Mouse (Mus musculus) erythroid progenitor cell, adult 5-6 weeks (primary cell): ENCODE results near the gene Gm9918. TPM values are rescaled to one million over a fixed set of nuclear protein-coding genes. Genes with fewer than 3 reads are reported as not detected.

Source experiments
- ATAC-seq: replicated peaks from 2 replicates; pipeline ENCODE4 v1.8.0; 2016; ENCODE audit warnings: moderate number of reproducible peaks, mild to moderate bottlenecking, moderate TSS enrichment, inconsistent platforms; ENCODE audit not compliant: poor library complexity, low FRiP score, severe bottlenecking
- total RNA-seq, 2 experiments: library from RNA; stranded (forward) in 1 of 2; stranded (reverse) in 1 of 2; fragments of 150-400 nt in 1 of 2; fragments of 186-747, 209-891 nt in 1 of 2; gene quantifications; 2 replicates each; pipeline versions ENCODE4 v1.2.3 to v1.2.4; 2015 to 2017; ENCODE audit warnings: low replicate concordance in 2 of 2

Gm9918 gene
- total RNA-seq, 2 experiments from 2014 or later: not detected

DNA sequence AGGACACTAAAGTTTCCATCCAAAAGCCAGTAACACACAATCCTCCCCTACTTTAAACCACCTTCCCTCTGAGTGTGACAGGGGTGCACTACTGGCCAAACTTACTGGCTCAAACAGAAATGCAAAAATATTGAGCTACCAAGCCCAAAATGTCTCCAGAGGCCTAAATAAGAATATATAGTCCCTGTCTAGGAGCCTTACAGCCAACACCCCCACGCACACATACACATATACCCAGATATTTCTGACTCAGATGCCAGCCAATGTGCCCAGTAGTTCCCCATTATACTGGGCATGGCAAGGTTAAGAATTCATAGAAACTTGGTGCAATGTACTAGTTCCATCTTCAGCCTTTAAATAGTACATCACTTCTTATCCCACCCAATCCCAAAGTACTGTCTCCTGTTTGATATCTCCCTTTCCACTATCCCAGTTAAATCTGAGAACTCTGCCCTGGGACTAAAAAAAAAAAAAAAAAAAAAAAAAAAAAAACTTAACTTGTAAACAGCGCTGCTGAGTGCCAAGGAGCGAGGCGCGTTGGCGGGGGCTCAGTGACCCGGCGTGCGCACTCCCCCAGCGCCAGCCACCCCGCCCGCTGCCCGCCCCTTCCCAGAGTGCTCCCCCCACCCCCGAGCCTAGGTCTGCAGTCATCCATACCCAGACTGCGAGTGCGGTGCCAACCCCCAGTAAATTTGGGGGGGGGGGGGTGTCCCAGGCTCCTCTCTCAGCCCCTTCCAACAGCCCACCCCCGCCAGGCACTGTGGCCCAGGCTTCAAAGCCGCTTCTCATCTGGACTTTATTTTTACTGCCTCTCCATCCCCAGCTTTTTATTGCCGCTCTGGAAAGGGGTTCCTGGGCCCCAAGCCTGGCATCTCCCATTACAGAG is 25.8 kb upstream of the Gm9918 start:
- no peak for ATAC-seq

DNA sequence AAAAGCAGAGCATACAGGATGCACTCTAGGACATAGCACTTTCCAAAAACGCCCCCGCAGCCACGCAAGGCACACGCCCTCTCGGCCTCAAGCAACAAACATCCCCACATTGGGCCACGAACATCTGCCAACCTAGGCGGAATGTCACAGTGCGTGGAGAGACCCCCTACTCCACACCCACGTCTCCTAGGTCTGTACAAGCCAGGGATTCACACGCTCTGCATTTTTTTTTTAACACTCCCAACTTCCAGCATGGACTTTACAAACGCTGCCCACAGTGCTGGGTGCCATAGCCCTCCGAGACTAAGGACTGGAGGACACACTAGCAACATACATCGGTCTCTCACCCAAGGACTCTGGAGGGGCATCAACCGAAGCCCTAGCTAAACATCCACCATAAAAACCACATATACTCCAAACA is 24.9 kb upstream of the Gm9918 start:
- ATAC-seq: no peak

DNA sequence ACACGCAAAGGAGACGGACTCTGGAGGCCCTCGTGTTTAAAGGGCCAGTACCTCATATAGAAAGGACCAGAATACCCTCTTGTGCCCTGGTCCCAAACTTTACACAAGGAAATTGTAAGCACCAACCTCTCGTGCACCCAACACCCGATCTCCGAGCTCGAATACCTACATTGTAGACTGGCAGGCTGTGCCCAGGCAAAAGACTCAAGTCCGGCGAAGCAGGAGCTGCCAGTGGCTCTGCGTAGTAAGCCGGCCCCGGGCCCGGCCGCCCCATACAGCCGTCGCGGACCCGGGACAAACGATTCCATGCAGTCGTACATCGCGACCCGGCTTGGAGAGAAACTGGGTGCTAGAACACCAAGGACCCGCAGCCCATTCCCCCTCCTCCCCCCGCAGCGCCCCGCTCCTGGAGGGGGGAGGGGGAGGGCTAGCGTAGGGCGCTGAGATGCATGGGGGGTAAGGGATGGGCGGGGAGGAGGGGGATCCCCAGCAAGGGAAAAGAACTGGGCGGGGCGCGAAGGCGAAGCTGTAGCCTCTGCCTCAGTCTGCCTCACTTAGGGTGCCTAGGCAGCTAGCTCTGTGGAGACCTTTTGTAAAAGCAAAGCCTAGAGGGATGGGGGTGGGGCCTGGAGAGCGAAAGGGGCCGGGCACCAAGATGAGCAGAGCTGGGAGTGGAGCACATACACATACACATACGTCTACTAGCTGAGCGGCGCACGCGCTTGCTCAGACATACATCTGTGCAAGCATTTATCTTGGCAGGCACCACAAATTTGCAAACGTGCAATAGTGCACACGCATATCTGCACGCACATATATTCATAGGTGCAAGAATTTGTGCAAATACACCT is 24.2 kb upstream of the Gm9918 start:
- ATAC-seq: no peak

DNA sequence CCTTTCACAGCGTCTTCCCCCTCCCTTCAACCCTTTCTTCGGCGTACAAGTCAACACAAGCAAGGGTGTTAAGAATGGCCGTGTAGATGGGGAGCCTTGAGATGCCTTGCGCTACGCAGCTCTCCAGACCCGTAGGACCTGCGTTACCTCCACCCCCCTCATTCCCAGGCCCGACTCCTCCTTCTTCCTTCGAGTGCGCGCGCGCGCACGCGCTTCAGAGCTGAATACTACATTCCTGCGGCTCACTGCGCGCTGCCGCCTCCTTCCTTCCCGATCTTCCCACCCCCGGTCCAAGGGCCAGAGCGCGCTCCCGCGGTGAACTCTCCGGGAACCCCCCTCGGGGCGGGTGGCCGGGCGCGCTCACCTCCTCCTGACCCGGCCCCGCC is 23.5 kb upstream of the Gm9918 start:
- ATAC-seq: no peak

DNA sequence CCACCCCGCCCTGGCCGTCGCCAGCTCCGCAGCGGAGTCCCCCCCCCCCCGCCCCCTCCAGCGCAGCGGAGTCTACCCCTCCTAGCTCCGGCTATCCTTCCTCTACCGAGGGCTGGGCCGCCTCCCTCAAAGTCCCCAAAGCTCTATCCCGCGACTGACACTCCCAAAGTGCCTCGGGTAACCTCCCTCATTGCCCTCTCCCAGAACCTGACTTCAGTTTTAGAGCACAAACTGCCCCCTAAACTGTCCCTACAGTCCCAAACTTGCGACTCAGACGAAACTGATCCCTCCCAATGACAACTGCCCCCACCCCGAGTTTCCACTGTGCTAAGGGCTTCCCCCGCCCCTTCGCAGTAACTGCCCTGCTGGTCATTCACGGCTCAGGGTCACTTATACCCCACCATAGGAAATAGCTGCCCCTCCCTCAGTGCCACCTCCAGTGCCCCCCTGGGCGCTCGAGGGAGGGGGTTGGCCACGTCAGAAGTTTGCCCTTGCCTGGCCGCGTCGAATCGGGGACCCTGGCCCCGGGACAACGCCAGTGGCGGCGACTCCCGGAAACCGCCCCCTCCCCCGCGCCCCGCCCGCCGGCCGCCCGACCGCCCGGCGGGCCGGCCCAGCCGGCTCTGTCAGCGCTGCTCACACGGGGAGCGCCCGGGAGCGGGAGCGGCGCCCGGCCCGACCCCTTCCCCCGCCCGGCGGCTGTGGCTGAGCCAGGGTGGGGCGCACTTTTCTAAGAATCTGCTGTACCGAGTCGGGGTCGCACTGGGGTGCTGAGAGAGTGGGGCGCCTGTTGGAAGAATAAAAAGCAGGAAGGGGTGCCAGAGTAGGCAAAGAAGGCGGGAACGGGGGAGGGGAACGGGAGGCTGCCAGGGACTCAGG is 22.9 kb upstream of the Gm9918 start:
- no peak for ATAC-seq

DNA sequence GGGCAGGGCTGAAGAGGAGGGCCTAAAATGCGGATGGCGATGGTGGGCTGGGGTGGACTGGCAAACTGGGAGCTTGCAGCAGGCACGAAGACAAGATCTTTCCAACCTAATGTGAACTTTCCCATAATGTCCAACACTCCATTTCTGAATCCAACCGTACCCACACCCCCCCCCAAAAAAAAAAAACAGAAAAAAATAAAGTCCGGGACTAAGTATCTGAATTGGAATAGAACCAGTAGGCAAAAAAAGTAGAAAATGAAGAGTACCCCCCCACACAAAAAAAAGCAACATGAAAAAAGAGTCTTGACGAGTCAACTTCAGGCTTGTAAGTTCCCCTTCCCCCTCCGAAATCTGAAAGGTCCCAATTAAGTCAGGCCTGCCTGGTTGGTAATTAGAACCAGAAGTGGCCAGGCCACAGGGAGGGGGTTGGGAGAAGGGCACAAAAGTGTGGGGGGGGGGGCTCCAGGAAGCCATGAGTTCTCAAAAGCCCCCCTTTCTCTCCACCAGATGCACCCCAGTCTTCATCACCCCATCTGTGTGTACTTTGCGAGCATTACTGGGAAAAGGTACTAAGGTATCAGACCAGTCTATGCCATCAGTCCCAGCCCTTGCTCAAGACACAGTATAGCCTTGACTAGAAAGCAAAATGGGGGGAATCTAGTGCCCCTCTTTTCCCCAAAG is 22.1 kb upstream of the Gm9918 start:
- no peak for ATAC-seq

DNA sequence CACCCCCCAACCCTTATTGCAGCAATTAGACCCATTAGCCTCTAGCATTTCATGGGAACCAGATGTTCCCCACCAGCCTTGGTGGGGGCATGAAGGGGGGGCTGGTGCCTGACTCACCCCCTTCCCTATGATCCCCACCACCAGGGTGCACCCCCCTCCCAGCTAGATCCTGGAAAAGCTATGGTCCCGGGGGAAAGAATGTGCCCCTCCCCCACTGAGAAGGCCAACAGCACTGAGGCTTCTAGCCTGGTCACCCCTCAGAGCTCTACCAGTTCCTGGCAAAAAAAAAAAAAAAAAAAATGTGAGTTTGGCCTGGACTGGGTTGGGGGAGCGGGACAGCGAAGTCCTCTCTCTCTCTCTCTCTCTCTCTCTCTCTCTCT is 21.6 kb upstream of the Gm9918 start:
- no peak for ATAC-seq

DNA sequence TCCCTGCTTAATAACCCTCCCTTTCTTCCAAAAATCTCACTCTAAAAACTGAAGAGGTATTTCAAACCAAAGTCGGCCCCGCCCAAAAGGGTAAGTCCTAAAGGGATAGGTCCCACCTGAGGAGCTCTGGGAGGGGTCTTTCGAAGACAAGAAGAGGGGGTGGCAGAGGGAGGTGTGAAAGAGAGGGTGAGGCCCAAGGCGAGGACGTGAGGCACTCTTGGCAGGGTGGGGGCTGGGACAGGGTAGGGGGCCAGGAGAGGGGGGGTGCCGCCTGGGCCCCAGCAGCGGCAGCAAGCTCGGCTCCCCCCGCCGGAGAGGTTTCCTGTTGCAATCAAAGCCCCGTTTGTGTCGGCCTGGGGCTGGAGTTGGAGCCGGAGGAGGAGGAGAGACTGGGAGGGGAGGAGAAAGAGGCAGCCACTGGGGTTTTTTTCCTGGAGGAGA is 21.1 kb upstream of the Gm9918 start:
- no peak for ATAC-seq

DNA sequence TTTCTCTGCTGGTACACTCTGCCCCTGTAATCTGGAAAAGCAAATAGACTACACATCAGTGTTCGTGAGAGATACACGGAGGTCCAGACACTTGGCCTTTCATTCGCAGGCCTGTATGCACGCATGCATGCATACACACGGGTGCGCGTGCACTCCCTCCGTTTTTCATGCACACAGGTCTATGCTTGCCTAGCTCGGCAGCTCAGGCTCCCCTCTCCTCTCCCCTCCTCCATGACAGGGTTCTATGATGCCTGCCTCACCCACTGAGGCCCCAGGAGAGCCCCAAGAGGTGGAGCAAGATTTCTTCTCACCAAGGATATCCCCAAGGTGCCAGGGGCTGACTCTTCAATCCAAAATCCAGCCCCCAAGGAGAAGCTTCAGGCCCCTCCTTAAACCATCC is 20.4 kb upstream of the Gm9918 start:
- no peak for ATAC-seq

DNA sequence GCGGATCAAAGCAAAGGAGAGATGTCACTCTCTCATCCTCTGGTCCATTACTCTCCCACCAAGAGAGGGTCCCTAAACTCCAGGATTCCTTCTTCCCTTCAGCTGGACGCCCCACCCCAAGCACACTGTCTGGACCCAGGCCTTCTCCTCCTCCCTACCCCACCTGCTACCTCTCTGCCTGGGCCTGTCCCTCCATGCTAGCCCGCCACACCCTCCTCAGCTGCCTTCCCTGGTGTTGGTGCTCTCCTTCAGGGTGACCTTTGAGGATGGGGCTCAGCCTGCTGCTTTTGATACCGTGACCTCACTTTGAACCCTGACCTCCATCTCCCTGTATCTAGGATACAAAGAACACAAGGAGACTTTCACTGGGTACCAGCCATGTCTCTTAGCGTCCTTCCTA is 19.8 kb upstream of the Gm9918 start:
- ATAC-seq: no peak

DNA sequence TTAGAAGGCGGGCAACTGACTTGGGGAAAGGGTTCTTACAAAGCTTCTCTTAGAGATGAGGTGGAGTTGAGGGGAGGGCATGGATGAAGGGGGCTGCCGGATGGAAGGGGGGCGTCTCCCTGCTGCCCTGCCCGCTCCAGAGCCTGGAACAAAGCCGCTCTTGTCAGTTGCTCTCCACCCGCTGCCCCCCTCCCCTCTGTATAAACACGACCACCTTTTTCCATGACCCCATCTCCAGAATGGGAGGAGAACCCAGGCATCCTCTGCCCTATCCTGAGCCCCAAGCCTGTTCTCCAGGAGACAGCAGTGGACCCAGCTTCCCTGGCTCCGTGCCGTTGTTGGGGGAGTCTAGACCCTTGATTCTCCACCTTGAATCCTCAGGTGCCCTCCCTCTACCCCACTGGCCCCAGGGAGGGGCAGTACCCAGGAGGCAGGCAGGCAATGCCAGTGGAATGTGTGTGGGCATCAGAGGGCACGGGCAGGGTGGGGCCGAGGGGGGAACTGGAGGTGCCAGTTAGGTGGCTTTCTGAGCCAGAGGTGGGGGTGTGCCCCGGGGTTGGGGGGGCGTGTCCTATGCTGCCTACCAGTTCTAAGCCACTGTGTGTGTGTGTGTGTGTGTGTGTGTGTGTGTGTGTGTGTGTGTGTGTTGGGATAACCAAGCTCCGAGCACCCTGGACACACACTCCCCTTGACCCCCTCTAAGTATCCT is 14.7 kb upstream of the Gm9918 start:
- ATAC-seq: no peak

DNA sequence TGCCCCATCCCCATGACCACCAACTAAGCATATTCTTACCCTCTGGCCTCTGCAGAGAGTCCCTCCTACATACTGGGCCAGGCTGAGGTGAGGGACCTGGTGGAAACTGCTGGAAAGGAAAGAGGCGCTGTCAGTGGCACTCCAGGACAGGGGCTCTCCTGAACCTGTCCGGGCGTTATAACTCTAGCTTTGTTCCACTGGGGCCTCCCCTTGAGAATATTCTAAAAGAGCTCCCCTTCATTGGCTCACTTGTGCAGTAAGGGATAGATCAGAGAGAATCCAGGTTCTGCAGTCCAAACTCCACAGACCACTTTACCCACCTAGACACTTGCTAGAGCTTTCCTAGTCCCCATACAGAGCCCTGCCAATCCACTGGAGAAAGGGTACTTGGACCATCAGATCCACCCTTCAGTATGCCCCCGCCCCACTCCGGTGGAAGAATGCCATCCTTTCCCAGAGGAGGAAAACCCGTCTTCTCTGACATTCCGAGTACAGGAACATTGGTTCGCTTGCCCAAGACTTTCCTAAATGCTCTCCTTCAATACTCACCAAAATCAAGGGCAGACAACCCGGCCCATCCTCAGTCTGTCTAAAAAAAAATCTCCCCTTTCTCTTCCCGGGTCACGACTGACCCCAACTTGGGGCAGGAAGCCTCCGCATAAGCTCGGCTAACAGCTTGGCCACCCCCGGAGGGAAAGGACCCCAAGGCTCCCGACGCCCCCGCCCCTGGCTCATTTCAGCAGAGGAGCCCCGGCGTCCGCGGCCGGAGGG is 13.7 kb upstream of the Gm9918 start:
- ATAC-seq: no peak

DNA sequence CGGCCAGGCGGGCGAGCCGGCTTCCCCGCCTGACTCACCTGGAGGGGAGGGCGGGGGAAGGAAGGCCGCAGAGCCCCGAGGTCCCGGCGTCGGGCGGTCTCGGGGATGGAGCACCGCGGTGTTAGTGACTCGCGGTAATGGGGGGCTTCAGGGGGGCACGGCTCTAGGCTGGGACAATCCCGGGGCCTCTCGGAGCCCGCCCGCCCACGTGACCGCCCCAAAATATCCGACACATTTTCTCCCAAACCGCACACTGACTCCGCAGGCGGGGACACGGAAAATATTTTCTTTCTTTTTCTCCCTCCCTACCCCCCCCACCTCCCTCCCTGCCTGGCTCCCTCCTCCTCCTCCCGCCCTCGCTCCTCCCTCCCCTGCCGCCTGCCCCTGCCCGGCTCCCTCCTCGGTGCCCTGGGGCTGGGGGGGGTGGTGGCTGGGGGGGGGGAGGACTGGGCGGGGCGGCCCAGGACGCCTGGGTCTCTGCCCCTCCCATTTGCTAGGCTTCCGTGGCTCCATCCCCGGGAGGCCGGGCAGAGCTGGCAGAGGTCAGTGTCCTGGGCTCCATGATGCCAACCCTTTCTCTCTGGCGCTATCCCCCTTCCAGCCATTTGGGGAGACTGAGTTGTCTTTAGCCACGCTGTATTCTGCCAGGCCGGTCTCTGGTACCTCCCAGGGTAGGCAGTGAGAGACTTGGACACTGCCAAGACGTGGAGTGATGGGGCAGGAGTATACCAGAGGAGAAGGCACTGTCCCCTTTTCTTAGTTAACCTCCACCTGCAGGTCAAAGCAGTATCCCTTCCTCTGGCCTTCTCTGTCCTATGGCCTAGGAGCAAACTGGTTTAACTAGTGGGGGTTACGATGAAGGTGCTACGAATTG is 12.9 kb upstream of the Gm9918 start, which contains the start of gene Rarg:
Gene Rarg, minus strand, starts transcription at position 316 of the 874 bp plus-strand sequence.
- no peak for ATAC-seq

DNA sequence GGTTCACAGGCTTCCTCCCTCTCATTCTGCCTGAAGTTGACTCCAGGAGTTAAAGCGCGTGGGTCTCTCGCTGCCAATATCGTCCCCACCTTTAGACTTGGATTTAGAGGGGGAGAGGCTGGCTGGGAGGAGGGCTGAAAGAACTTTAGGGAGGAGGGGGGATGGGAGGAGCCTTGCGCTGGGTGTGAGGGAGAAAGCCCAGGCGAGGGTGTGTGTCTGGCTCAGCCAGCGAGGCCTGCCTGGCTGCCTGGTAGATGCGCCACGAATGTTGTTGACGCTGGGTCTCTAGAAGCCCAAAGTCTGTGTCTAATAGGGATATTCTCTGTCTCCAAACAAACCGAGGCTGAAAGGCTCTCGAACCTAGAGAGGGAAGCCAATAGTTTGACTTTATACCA is 12.3 kb upstream of the Gm9918 start:
- ATAC-seq: no peak

DNA sequence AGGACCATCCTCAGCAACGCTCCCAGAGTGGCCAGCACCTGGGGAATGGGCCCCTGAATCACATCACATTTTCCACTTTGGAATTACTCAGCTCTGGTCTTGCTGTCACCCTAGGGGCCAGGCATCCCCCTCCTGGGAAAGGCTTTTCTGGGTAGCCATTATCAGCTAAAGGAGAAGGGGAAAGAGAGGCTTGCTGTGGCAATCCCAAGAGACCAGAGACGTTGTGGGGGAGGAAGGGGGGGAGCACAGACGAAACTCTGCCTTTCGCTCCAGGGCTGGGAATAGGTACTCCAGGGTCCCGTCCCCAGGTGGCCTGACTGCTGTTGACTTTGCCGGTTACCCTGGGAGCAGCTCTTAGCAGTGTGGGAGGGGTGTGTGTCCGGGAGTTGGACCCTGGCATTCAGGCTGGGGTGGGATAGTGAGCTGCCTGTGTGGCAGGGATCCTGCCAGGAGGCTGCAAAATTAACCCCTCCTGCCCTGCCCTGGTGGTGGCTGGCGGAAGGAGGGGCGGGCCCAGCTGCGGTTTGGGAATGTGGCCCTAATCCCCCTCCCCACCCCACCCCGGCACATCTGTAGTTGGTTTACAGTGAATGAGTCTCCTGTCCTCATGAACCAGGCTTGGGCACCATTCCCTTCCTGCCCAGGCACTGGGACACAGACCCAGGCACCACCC is 11.6 kb upstream of the Gm9918 start:
- no peak for ATAC-seq

DNA sequence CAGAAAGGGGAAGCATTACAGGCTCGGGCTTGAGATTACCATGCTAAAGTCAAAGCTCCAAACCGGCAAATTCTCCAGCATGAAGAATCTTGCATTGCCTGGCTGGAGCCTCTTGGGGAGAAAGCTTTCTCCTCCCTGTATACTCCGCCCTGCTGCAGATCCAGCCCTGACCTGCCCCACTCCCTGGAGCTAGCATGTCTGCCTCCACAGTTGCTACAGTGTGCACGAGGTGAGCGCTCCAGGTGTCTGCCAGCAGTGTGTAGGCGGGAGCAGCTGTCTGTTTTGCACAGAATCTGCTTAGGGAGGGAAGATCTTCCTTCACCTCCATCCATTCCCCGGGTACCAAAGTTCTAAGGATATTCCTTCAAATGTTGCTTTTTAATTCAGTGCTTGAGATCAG is 7.8 kb upstream of the Gm9918 start:
- ATAC-seq: no peak

DNA sequence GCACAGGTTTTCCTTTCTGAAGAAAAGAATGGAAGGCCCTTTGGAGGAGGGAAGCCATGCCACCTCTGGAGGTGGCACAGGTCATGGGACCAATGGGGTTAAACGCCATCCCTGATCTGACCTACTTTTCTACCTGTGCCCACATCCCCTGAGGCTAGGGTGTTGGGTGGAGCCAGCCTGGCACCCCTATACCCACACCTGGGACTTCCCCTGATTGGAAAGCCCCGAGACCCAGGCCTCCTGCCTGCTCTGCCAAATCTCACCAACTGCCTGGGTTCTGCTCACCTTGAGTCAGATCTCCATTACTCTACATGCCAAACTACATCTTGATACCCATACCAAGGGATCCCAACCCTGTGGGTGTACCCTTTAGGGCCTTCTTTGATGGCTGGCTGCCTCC is 7.3 kb upstream of the Gm9918 start:
- ATAC-seq: no peak
